Mouse (Mus musculus): ENCODE results near the gene Ddost.
"Not testable (repeated sequence)": the region's sequence is repeated elsewhere in the genome, so short reads cannot be mapped to it uniquely, and the experiment has no call there.

Ddost gene

DNA sequence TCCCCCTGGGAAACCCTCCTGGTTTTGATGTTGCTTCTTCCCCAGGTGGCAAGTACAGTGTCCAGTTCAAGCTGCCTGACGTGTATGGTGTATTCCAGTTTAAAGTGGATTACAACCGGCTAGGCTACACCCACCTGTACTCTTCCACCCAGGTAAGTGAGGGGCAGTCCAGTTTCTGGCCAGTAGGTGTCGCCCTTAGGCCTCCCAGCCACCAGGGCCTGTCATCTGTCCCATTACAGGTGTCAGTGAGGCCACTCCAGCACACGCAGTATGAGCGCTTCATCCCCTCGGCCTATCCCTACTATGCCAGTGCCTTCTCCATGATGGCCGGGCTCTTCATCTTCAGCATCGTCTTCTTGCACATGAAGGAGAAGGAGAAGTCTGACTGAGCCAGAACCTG, 7.1 kb downstream of the Ddost start:
- no peak for DNase-seq (ENCODE audit: low spot score in 2 of 2)

DNA sequence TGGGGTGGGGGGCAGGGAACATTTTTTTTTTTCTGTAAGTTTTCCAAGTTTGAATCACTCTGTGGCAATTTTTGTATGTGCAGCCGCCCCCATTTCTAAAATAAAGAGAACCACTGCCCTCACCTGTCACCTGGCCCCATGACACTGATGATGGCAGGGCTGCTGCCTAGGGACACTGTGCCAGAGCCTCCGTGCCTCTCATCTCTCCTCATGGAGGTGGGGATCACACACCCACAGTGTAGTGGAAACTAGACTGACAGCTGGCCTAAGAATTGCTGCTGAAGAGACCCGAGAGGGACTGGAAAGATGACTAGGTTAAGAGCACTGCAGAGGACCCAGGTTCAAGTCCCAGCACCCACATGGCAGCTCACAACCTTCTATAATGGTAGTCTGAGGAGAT, 7.6 kb downstream of the Ddost start:
- DNase-seq (ENCODE audit: low spot score in 2 of 2) = no peak

DNA sequence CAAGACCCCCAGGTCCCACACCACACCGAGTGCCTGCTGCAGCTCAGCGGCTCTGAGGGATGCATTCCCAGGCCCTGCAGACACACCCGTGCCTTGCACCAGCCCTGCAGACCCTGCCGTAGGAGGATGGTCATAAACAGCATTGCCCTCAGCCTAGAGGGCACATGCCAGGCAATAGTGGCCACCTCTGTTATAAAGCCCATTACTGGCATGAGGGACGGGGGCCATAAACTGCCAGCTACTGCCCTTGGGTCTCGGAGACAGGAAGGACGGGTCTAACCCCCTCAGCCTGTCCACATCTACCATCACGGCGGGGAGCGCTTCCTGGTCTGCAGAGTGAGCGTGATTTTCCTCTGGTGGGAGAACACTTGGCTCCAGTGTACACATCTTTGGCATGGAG, 8.5 kb downstream of the Ddost start:
- no peak for DNase-seq (ENCODE audit: low spot score in 2 of 2)

DNA sequence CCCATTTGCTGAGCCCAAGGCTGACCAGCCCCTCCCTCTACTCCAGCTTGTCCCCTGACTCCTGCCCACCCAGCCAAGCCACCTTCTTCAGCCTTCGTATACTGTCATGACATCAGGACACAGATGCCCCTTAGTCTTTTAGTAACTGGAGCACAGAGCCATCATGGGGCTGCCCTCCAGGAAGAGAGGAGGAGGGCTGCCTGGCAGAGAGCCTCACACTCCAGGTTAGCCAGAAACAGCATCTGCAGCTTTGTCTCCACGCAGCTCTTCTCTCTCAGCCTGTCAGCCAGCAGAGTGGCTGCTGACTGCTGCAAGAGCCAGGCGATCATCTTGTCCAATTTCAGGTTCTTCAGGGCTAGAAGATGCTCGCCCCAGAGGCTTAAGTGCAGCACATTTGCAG, 9.3 kb downstream of the Ddost start:
- DNase-seq (ENCODE audit: low spot score in 2 of 2) = no peak

DNA sequence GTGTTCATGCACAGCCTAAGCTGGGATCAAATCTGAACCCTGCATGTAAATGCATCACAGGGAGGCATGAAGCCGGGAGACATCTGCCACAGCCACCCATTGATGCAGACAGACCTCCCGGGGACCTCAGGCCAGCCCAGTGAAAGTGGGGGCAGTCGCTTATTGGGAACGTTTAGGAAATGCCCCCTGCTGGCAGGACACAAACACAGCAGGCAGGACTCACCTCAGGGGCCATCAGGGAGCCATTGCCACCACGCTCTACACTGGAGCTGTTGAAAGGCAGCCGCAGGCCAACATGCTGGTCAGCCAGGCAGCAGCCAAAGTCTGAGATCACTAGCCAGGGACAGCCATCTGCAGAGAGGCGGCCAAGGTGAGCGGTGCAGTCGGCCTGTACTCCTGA, 11.3 kb downstream of the Ddost start:
- no peak for DNase-seq (ENCODE audit: low spot score in 2 of 2)

DNA sequence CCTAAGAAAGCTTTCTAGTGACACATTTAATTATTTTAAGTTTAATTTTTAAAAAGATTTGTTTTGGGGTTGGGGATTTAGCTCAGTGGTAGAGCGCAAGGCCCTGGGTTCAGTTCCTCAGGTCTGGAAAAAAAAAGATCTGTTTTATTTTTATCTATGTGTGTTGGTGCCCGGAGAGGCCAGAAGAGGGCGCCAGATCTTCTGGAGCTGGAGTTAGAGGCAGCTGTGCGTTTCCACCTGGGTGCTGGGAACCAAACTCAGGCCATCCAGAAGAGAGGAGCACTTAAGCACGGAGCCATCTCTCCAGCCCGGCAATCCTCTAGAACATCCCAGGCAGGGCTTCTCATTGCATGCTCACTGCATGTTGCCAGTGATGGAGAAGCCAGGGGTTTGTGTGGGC, 11.8 kb downstream of the Ddost start:
- DNase-seq (ENCODE audit: low spot score in 2 of 2) = no peak

DNA sequence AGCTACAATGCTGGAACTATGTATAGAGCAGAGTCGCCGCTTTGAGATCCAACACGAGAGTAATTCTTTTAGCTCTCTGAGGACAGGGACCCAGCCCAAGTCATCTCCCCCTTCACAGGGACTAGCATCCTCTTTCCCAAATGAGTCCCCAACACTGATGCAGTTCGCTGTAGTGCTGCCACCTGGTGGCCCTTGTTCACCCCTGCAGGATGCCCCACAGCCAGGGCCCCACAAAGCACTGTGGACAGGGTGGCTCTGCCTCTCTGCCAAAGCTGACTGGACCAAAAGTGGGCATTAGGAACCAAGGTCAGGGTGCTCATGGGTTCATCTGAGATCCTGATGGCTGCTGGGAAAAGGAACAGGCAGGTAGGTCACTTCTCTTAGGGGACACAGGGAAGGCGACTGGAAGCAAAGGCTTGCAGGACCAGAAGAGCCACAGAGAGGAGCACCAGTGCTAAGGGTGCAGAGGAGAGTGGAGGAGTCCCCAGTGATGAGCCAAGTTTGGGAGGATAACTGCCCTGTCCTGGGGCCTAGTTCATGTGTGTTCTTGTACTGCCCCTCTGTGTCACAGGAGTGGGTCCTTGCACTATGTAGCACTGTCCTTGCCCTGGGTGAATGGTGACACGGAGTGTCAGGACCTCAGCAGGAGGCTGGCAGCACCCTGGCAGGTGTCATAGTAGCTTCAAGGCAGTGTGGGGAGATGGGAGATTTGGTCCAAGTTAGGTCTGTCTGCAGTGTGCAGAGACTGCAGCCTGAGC, 14.2 kb downstream of the Ddost start:
- peak in 1 of 2 experiments; percentile 37 for DNase-seq (ENCODE audit: low spot score in 2 of 2)

DNA sequence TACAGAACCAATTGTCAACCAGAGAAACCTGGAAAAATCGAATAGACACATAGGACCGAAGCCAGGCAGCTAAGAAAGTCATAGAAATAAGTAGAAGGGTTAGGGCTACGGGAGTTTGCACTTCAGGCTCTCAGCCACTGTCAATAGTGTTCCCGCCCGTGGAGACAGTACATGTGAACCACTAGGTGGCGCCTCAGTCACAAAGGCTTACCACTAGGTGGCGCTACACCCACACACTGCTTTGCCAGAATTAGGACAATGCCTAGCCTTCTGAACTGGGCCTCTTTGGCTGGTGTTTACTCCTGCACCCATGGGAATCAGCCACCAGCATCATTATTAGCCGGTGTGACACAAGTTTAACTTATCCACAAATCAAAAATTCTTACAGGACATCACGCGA, 15.0 kb downstream of the Ddost start:
- peak; percentile 66 to 87 for DNase-seq (ENCODE audit: low spot score in 2 of 2)

DNA sequence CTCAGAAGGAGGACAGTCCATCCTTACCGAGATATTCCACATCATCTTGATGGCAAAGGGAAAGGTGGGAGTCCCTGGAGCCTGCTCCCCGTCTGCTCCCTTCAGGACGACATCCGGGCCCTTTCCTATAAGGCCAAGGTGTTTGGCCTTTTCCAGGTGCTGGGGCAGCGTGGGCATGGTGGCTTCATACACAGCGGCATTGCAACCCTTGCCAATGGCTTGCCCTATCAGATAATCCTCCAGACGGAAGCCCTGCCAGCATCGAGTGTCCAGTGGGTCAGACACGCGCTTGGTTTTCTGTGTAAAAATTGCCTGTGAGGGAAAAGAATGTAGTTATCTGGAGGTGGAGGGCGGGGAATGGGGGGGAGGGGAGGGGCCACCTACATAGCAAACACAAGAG, 16.2 kb downstream of the Ddost start:
- DNase-seq (ENCODE audit: low spot score in 2 of 2) = no peak

DNA sequence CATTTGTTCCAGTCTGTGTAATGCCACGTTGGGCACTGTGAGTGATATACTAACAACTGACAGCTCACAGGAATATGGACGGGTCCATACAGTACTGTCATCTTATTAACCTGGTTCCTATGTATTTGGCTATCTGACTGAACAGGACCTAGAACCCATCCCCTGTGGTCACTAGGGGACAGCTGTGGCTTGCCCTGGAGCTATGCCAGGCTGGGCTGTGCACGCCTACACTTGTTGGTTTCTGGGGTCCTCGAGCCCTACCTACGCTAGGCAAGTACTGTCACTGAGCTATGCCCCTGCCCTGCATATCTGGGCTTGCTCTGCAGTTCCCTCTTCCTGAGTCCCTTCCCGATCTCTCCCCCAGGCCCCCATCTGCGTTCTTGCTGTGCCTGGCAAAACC, 17.0 kb downstream of the Ddost start:
- DNase-seq (ENCODE audit: low spot score in 2 of 2) = no peak

DNA sequence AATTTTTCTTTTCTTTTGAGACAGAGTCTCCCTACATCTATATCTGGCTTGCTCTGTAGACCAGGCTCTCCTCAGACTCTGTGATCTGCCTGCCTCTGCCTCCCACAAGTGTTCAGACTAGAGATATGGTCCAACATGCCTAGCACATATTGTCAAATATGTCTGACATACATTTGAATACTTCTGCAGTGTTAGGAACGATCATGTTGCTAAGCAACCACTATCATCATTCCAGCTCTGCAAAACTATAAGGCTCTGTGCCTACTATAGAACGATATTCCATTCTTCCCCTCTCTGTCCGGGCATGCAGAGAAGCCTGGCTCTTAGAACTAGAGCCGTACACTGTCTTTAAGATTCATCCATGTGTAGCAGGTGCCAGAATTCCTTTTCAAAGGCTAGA, 18.2 kb downstream of the Ddost start:
- no peak for DNase-seq (ENCODE audit: low spot score in 2 of 2)

DNA sequence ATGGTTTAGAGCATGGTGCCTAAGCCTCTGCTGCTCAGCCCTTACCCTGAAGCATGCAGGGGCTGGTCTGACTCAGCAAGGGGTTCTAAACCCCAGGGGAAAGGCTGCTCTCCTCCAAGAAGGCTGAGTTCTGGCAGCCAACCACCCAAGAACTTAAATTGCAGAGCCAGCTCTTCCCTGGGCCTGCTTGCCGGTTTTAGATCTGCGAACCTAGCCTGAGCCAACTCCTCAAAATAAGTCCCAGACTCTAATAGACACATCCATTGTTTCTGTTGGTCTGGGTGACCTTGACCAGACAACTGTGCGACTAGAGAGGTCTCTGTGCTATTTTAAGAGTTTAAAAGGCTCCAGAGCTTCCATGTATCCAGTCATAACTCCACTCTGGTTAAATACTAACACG, 19.2 kb downstream of the Ddost start:
- DNase-seq (ENCODE audit: low spot score in 2 of 2) = peak; percentile 28 to 57

DNA sequence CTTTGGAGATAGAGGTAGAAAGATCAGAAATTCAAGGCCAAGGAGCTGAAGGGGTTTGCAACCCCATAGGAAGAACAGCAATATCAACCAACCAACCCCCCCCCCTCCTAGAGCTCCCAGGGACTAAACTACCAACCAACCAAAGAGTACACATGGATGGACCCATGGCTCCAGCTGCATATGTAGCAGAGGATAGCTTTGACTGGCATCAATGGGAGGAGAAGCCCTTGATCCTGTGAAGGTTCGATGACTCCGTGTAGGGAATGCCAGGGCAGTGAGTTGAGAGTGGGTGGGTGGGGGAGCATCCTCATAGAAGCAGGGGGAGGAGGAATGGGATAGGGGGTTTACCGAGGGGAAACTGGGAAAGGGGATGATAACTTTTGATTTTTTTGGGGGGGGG, 19.9 kb downstream of the Ddost start:
- no peak for DNase-seq (ENCODE audit: low spot score in 2 of 2)

DNA sequence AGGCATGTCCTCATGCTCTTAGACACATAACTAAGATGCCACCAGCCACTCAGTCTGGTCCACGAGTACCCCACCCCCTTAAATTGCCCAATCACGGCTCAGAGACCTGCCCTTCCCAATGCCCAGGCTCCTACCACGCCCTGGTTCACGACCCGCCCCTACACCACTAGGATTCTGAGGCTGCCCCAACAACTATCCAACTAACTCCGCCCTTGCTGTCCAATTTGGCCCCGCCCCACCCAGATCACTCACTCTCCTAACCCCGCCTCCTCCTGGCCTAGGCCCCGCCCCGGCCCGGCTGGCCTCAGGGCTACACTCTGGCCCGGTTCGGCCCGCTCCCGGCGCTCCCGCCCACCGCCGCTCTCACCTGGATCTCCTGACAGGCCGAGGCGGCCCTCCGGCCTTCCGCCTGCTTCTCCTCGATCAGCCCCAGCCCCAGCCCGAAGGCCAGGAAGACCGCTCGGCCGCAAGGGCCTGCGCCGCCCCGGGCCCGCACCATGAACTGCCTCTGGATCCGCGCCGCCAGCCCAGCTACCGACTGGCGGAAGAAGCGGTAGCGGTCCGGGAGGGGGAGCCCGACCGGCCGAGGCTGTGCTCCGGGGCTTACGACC, 21.0 kb downstream of the Ddost start:
- peak; percentile 97 to 98 for DNase-seq (ENCODE audit: low spot score in 2 of 2)

DNA sequence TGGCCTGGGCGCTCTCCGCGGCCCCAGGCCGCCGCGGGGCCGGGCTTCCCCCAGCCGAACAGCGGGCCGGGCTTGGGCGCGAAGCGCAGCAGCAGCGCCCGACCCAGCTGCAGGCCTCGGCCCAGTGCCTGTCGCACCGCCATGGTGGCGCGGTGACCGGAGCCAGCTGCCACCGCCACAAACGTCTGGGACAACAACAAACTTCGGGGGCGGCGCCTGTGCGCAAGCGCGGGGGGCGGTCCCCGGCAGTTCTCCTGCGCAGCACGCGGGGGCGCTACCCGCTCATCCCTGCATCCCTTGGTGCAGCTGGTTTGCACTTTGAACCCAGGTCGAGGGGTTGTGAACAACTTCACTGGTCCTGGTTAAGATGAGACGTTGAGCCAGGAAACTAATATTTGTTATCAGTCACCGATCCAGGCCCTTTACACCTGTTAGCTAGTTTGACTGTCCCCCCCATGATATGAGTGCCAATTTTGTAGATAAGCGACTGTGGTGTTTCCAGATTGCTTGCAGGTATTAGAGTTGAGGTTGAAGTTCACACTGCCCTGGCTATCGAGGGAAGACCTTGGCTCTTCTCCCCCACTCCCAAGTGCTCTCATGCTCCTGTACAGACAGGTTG, 21.7 kb downstream of the Ddost start, which contains the start of gene Pink1:
TSS of gene Pink1 (minus strand) at position 231 of the 619 bp plus-strand sequence.
- peak; percentile 91 to 94 for DNase-seq (ENCODE audit: low spot score in 2 of 2)

DNA sequence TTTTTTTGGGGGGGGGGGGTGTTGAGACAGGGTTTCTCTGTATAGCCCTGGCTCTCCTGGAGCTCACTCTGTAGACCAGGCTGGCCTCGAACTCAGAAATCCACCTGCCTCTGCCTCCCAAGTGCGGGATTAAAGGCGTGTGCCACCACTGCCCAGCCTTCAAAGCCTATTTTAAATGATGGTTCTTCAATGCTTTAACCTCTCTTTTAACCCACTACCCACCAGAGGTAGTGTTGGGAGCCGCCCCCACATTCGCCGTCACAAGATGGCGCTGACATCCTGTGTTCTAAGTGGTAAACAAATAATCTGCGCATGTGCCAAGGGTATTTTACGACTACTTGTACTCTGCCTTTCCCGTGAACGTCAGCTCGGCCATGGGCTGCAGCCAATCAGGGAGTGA, 22.6 kb downstream of the Ddost start:
- not testable (repeated sequence) for DNase-seq (ENCODE audit: low spot score in 2 of 2)

DNA sequence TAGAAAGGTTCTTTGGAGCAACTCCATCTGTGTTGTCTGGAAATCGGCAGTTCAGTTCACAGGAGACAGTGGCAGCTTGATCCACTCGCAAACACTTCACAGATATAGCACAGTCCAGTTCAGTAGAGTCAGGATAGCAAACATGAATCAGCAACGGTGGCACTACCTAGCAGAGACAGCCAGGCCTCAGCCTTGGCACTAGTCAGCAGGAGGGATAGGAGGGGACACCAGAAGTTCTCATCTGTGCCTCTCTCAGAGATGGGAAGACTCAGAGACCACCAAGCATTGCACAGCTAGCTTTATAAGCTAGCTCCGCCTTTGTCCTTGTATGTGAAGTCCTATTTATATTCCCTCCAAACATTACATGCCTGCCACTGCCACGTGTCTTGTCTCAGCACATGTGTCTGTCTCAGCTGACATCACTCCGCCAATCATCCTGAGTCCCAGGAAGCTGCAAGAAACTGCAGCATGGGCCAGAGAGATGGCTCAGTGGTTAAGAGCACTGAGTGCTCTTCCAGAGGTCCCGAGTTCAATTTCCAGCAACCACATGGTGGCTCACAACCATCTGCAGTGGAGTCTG, 23.5 kb downstream of the Ddost start:
- no peak for DNase-seq (ENCODE audit: low spot score in 2 of 2)

DNA sequence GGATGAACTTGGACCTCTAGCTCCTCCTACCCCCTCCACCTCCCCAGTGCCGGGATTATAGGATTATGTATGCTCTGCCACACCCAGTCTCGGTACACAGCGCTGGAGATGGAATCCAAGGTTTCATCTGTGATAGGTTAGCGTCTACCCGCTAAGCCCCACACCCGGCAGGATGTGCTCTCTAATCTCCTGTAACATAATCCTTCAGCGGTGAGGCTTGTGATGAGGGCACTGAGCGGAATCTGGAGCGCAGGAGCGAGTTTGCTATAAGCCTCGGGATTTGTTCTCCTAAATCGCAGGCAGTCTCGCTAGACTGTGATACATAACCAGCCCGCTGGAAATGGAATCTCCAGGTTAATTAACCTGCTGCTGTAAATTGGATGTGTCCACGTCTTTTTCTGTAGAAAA, 25.7 kb downstream of the Ddost start:
- DNase-seq (ENCODE audit: low spot score in 2 of 2) = no peak

DNA sequence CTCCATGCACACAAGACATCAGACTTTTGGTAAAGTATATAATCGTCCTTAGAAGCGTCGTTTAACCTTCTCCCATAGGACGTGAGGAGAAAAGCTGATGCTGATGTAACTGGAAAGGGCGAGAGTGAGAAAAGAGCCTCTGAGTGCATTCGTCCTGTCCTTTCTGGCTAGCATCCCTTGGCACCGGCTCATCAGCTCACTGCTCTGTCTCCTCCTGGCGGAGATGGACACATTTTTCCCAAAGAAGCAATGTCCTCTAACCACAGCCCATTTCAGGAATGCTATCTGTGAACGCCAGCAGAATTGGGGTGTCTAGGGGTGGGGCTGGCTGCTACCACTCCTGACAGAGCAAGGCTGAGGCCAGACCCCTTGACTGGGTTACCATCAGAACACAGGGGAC, 27.1 kb downstream of the Ddost start:
- DNase-seq (ENCODE audit: low spot score in 2 of 2) = no peak

DNA sequence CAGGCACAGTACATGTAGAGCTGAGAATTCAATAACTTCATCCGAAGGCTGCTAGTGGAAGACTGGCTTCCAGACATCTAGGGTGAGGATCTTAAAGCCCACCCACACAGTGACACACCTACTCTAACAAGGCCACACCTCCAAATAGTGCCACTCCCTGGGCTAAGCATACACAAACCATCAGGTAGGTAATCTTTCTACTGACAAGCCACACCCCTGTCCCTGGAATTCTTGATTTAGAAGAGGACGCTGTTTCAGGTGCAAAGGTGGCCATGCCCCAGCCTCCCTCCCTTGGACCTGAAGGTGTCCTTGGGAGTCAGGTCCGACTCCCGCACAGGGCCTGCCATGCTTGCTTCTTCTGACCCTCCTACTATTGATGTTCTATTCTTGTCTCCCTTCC, 28.6 kb downstream of the Ddost start:
- DNase-seq (ENCODE audit: low spot score in 2 of 2) = no peak

DNA sequence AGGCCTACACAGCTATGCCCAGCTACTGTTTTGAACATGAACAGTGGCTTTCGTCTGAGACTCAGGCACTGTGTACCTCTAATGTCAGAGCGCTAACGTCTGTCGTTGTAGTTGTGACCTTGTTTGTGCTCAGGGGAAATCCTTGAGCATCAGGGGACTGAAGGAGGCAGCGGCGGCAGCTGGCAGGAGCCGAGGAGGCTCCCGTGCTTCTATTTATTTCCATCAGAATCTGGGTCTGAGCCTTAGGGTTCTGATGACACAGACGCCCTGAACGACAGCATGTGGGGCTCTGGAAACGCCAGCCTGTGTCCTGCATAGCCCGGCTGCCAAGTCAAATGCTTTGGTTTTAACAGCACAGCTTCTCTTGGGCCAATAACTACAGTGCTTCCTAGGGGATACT, 30.5 kb downstream of the Ddost start:
- DNase-seq (ENCODE audit: low spot score in 2 of 2) = no peak

DNA sequence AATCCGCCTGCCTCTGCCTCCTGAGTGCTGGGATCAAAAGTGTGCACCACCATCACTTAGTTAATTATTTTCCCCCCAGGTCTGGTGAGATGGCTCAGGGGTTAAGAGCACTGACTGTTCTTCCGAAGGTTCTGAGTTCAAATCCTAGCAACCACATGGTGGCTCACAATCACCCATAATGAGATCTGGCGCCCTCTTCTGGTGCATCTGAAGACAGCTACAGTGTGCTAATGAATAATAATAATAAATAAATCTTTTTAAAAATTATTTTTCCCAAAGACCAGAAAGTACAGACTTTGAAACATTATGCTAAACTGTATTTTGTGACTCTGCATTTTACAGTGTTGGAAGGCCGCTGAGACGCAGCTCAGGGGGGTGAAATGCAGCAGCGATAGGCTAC, 31.1 kb downstream of the Ddost start:
- DNase-seq (ENCODE audit: low spot score in 2 of 2) = no peak

DNA sequence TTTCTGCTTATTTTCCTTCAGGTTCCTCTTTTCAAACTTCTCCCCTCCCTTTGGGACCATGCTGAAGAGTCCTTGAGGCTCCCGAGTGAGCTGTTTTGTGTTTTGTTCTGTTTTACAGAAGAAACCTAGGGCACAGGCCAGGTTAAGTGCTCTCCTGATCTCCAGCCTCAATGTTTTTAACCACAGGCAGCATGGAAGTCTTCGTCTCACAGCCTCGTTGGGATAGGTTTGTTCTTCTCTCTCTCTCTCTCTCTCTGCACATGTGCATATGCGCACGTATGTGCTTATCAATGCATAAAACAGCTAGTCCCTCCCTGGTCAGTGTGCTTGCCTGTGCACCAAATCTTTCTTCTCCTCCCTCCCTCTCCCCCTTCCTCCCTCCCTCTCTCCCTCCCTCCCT, 32.3 kb downstream of the Ddost start:
- no peak for DNase-seq (ENCODE audit: low spot score in 2 of 2)
